Mouse (Mus musculus): Measurements from ENCODE around the gene Prlhr.

Gene Prlhr

GRCm38 (mm10) chr19:60417611-60418010 lies 50.5 kb downstream of the Prlhr start:
- DNase-seq: no peak
